Mouse (Mus musculus) cerebellum, adult 11-12 months (tissue): ENCODE data around the gene Rasa2.
"Not testable (repeated sequence)": the region's sequence is repeated elsewhere in the genome, so short reads cannot be mapped to it uniquely, and the experiment has no call there.

Experiments
- DNase-seq: peaks from one replicate; pipeline ENCODE4 v3.0.0; 2022

Rasa2 gene

DNA sequence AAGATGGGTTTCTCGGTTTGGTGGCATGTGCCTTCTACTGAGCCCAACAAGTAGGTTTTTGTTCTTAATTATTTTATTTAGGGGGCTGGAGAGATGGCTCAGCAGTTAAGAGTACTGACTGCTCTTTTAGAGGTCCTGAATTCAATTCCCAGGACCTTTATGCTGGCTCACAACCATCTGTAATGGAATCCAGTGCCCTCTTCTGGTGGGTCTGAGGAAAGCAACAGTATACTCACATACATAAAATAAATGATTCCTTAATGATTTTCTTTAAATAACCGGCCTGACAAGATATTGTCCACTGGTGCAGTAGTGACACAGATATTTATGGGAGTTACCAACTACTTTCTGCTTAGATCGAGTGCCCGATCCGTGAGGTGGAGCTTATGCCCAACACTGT is 108.3 kb downstream of the Rasa2 start:
- DNase-seq = no peak

DNA sequence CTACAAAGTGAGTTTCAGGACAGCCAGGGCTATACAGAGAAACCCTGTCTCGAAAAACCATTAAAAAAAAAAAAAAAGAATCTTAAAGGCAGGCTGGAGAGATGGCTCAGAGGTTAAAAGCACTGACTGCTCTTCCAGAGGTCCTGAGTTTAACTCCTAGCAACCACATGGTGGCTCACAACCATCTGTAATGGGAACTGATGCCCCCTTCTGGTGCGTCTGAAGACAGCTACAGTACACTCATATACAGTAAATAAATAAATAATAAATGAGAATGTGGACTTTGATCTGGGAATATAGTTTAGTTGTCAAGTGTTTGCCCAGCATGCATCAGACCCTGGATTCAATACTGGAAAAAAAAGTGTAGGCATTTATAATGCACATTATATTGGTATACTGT is 109.8 kb downstream of the Rasa2 start:
- DNase-seq = not testable (repeated sequence)

DNA sequence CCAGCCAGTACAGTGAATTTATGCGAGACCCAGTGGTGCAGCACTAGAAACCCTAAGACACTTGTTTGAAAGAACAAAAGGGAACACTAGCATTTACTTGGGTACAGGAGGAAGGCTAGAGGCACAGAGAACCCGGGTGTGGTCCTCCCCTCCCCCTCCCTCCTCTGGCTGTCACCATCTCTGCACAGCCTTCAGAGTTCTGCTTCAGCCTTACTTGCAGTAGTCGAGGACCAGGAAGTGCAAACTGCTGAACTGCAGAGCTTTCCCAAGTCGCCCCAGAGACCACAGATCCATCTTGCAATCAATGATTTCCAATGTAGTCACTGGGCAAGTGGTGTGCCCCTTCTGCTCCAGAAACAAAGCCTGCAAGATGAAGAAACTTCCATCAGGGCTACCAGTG is 114.0 kb downstream of the Rasa2 start:
- DNase-seq = no peak

DNA sequence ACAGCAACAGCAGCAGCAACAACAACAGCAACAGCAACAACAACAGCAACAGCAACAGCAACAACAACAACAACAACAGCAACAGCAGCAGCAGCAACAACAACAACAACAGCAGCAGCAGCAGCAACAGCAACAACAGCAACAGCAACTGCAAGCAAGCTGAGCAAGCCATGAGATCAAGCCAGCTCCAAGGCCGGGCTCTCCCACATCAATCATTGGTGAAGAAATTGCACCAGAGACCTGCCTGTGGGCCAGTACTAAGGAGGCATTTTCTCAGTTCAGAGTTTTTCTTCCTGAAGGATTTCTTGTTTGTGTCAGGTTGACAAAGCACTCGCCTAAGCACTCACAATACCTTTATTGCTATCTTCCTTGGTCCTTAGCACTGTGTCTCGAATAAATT is 114.6 kb downstream of the Rasa2 start:
- DNase-seq = no peak

DNA sequence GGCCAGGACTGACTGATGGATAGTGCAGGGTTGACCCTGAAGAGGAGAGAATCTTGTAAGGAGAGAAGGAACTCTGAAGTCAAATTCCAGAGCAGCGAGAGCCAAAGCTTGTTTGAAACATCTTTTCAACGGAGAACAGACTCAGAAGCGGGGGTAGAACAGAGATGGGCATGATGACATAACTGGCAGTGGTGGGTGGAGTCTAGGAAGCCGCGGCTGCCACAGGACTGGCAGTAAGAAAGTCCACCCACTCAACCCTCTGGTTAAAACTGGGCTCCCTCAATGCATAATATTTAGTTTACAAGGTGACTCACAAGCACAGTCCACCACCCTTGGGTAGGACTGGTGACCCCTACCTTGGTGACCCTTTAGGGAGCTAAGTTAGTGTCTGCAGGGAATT is 115.7 kb downstream of the Rasa2 start:
- DNase-seq = no peak

DNA sequence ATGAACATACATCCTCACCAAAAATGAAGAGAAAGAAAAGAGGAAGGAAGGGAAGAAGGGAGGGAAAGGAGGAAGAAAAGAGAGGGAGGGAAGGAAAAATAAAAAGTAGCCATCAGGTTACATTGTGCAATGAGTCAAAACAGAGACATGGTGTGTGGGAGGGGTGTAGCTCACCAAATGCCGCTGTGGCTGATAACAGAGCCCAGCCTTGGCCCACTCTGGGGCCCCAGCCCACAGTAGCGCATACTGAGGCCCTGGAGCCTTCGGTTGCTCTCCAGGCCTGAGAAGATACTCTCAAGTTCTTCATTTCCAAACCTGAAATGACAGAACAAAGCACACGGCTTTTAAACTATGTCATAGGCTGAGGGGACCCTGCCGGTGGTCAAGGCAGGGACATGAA is 117.1 kb downstream of the Rasa2 start:
- DNase-seq = no peak

DNA sequence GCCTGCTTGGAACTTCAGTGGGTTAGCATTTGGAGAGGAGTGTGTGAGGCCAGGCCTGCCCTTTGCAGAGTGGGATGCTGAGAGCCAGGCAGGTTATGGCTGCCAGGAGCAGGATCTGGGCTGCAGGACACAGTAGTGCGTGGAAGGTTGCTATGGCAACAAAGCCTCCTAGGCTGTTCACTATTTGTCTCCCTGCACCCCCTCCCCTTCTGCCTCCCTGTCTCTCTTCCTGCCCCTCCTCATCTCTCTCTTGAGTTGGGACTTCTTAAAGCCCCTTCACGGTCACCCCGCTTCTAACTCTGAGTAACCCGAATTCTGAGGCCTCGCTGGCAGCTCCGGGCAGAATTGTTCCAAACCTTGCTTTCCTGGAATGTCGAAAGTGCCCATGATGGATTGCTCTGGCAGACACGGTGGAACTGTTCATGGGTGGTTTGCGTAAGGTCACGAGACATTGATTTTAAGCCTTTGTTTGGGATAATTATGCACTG is 125.4 kb downstream of the Rasa2 start:
- DNase-seq = no peak

DNA sequence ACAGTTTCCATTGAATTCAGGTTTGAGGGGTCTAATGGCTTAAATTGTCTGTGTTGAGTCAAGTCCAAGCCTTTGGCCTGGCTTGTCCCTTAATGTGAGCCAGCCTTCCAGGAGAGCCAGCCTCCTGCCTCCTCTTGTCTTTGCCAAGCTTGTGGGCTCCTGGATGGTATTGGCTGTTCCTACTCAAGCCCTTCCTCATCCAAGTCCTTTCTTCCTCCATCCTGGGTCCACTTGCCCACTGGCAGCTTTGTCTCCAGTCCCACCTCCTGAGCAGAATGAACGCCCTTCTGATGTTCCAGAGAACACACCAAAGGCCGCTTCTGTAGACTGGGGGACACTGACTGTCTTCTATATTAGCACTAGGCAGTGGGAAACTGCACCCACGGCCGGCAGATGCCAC is 126.3 kb downstream of the Rasa2 start:
- DNase-seq = no peak

DNA sequence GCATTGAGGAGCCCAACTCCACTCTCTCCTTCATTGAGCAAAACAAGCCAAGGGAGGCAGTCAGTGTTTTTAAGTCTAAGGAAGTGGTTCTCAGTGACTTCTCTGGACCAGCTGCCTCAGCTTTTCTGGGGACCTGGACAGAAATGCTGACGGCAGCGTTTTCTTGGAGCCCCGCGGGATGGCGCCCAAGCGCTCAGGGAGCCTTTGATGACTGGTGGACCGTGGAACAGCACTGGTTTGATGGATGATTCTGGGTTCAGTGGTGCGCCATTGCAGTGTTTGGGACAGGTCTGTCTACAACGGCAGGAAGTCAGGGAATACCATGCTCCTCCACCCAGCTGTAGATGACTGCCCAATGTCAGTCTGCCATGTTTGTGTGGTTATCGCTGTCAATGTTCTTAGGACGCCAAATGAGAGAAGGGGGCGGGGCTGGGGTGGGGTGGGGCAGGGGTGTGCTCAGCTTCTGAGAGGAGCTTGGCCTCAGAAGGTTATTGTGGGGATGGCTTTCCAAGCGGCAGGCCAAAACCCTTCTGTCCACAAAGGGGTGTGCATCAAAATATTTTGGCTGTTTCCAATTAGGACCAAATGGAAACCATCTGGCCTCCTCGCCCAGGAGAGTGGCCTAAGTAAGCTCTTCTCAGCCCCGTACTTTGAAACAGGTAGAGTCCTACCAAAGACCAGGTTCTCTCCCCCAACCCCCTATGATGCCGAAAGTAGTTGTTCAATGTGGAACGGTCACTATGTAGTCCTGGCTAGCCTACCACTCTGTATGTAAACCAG is 127.1 kb downstream of the Rasa2 start:
- no peak for DNase-seq

DNA sequence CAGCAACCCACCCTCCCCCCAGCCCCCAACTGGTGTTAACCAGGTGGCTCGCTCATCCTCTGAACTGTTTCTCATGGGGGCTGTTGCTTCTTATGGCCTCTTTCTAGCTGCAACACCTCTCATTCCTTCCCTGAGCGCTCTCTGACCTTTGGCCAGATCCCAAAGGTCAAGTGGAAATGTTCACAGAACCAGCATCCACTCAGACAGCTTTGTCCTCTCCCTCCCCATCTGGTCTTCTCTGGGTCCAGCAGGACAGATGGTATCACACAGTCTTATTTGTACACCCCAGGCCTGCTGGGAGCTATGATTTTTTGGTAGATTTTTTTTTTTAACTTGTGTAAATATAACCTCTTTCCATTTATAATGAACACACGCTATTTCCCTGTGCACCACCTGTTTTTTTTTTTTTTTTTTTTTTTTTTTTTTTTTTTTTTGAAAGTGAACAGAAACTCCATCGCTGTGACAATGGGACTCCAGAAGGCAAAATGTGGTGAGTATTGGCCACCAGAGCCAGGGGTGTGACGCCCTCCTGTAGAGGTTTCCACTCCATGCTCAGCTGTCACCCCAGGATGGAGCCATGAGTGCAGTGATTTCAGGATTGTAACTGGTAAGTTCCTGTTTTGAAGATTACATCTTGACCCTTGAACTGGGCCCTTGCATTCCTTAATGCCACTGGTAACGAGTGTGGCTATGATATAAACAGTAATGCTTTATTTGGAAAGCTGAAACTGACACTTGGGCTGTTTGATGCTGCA is 128.4 kb downstream of the Rasa2 start:
- DNase-seq = peak; percentile 52

DNA sequence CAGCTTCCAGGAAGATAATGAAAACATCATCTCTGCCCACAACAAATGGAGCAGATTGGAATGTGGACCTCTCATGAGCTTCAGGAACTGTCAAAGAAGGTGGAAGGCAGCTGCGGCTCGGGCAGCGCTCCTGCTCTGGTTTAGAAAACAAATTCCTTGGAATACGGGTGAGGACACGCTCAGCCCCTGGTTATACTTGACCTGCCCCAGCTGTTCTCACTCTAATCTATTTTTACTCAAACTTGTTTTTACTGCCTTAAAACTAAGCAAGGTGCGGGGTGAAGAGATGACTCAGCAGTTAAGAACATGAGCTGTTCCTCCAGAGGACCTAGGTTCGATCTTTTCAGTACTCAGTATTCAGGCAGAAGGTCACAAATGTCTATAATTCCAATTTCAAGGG is 130.2 kb downstream of the Rasa2 start:
- no peak for DNase-seq

DNA sequence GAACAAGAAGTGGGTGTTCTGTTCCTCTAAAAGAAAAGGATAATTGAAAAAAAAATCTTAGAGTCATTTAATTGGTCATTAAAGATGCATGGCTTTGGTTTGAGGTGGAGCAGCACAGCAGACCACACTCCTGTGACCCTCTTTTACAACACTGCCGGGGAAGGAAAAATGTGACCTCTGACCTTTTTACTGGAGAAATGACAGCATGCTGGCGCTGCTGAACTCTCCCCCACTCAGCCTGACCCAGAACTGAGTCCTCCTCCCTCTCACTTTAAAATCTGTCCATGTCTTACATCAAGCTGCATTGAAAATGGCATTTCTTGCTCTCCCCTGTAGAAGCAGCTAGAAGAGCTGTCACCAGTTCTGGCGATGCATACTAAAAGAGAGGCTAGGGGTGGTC is 138.2 kb downstream of the Rasa2 start:
- DNase-seq = no peak

DNA sequence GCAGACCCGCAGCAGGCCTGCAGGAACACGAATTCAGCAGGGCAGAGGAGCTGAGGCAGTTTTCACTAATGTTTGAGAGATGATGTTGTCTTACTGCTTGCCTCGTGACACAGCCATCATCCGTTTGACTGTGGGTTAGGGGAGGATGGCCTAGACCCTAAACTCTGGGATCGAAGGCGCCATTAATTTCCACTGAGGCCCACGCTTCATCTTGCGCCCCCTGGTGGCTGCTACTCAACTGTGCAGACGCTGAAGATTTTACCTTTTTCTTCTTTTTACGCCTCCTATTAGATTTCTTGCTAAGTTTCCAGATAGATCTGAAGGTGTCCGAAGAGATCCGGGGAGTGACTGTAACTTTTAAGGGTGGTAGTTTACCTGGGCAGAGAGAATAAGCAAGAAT is 139.6 kb downstream of the Rasa2 start:
- DNase-seq = no peak
